Mouse (Mus musculus): Measurements from ENCODE around the gene Slc12a5. TPM values are rescaled to one million over a fixed set of nuclear protein-coding genes. Genes with fewer than 3 reads are reported as not detected.

Slc12a5 gene
- total RNA-seq, 1 experiment from 2014 or later, result 8.7 TPM

DNA sequence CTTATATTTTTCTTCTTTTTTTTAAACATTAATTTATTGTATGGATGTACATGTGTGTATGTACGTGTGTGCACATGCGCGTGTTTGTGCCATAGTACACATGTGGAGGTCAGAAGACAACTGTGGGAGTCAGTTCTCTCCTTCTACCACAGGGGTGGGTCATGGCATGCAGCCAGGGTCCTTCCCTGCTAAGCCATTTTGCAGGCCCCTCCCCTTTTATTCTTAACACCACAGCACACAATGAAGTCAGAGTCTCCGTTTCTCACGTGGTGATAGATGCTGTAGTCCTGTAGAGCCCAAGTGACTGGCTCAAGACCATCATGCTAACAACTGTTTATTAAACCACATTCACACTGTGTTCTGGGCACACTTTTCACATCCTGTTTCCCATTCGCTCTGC, 25.4 kb downstream of the Slc12a5 start:
- DNase-seq, result no peak

DNA sequence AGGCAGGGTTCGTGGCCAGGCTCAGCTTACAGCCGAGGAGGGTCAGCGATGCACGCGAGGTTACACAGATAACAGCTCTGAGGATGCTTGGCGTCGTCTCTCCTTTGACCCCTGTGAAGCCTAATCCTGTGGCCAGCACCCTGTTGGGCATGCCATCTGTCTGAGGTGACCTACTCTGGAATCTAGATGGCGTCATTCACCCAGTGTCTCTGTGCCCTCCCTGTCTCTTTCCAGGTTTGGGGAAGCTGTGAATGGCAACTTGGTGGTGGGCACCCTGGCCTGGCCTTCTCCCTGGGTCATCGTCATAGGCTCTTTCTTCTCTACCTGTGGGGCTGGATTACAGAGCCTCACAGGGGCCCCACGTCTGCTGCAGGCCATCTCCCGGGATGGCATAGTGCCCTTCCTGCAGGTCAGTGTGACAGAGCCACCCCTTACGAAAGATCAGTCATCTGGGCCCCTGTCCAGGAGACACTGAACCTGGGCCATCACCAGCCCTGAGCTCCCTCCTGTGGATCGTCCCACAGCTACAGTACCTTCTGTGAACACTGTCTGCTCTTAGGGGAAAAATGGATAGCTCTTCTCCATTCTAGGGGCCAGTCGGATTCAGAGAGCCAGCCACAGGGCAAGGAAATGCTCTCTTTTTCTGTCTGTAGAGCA, 25.9 kb downstream of the Slc12a5 start:
- no peak for DNase-seq

DNA sequence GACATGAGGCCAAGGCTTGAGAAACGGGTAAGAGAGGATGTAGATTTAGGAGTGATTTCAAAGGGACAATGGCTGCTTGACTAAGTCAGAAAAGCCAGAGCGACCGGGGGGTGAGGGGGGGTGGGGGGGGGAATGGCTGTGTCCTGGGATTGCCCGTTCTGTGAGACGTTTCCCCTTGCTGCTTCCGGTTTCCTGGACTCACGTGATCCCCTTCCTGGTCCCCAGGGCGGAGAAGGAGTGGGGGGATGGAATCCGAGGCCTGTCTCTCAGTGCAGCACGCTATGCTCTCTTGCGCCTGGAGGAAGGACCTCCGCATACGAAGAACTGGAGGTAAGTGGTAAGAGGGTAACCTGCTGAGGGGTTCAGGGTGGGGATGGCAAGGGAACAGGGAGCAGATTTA, 28.2 kb downstream of the Slc12a5 start:
- peak; percentile 34 for DNase-seq

DNA sequence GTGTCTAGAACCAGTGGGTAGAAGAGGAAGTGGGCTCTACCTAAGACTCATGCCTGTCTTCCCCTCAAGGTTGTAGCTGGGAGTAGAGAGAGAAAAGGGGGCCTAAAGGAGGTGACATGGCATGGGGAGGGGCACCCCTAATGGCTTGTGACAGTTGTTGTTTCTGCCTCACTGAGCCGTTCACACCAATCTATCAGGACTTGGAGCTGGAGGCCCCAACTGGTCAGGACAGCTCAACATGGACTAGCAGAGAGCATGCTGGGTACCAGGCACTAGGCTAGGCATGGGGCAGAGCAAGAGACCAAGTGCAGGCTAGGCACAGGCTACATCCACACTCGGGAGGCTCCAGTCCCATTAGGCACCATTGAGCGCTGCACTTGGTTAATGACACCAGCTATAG, 30.5 kb downstream of the Slc12a5 start:
- no peak for DNase-seq

DNA sequence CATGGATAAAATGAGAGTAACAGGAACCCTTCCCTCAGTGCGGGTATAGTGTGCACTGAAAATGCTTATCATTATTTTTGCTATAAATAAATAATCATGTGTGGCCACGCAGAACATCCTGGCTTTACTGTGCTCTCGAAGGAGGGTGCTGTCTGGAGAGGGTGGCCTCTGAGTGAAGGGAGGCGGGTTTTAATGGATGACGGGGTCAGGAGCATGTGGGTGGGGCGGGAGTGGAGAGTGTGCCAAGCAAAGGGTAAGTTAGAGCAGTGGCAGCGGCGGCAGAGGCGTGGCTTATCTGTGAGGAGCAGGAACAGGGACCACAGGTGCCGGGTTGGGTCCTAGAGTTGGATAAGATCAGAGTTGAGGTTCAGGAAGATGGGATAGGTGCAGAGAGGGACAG, 31.2 kb downstream of the Slc12a5 start:
- DNase-seq, result peak; percentile 31

DNA sequence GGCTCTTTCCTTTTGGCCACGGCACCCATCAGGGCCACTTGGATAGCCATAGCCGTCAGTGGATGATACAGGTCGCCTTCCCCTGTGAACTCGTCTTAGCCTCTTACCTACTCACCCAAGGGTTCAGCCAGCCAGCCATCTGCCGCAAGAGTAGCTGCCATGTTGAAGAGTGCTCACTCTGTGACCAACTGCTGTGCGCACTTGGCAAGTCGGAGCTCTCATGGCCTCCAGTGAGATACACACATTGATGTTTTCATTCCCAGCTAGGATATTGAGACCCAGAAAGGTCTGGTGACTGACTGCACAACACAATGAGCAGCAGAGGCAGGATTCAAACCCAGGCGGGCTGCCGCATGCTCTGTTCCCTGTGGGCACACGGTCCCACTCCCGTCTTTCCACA, 33.6 kb downstream of the Slc12a5 start:
- DNase-seq, result no peak

DNA sequence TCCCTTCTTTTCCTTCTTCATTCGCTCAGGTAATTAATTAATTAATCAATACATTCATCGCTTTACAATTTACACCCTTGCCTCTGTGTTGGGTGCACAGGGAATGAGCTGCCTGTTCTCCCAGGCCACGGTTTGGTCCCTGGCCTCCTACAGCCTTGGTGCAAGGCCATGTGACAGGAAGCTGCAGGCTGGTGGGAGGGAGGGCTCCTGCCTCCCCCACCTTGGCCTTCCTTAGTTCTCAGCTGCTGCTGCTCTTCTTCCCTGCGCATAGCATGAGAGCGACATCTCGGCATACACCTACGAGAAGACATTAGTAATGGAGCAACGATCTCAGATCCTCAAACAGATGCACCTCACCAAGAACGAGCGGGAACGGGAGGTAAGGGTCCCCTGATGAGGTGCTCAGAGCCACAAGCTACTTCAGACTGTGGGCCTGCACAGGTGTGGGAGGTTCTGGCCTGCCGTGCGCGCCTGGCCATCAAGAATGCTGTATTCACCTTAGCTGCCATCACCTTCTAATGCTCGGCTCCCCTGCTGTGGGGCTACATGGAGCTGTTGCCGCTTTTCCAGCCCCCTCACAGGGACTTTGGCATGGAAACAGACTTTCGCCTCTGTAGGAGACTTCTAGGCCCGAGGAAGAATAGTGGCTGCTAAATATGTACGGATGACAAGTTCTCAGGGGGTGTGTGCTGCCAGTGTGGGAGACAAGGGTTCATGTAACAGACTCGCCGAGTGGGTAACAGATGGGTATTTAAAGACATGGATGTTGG, 34.2 kb downstream of the Slc12a5 start:
- no peak for DNase-seq

DNA sequence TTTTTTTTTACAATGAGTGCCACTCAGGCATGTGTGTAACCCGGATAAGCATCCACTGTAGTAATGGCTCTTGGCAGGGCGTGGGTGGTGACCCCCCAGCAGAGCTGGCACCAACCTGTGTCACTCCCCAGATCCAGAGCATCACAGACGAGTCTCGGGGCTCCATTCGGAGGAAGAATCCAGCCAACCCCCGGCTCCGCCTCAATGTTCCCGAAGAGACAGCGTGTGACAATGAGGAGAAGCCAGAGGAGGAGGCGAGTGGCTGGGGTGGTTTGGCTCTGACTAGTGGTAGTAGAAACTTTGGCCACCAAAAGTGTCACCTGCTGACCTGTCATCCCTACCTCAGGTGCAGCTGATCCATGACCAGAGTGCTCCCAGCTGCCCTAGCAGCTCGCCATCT, 35.4 kb downstream of the Slc12a5 start:
- no peak for DNase-seq

DNA sequence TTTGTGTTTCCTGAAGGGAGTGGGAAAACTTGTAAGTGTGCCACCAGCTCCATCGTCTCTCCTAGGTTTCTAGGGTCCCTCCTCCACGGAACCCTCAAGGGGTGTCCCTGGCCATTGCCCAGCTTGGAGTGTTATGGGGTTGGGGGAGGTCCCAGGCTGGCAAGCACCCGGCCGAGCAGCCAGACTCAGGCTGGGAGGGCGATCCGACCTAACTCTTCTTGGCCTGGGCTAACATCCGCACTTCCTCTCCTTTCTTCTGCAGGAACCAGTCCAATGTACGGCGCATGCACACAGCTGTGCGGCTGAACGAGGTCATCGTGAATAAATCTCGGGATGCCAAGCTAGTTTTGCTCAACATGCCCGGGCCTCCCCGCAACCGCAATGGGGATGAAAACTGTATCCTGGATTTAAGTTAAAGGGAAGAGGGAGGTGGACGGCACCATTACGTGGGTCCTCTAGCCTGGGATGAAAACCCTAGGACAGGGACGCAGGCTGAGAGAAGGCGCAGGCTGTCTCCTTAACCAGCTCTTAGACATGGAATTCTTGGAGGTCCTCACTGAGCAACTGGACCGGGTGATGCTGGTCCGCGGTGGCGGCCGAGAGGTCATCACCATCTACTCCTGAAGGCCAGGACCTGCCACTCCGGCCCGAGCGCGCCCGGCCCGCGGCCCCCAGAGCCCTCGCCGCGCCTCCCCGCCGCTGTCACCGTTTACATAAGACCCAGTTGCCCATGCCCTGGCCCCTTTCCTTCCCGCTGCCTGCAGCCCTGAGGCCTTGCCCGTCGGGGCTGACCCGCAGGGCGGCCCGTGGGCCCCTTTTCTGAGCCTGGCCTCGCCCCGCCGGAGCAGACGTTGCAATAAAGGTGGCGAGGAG, 36.5 kb downstream of the Slc12a5 start:
- DNase-seq, result peak; percentile 38

DNA sequence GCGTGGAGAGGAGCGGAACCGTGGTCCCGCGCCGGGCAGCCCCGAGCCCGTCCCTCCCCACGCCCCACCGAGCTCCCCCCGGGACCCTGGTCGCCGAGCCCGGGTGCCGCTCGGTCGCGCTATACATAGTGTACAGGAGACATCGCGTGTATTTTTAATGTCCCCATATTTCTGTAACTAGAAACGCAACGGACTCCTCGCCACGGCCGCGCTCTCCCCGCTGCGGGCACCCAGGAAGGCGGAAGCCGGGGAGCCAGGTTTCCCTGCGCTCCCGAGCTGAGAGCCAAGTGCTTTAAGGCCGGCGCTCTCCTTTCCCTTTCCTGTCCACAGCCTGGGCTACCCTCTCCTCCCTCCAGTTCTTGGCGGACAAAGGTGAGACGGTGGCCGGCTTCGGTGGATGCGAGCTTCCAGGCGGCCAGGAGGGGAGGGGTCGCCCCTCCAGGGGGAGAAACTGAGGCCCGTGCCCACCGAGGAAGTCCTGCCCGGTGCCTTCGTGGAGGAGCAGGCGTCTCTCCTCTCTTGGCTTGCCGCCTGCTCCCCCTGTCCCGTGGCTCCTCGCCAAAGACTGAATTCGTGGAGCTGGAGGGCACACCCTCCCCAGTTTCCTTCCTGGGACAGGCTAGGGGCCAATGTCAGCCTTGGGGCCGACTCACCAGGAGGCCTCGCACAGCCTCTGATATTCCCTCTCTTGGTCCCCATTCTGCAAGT, 37.3 kb downstream of the Slc12a5 start:
- peak; percentile 74 for DNase-seq

DNA sequence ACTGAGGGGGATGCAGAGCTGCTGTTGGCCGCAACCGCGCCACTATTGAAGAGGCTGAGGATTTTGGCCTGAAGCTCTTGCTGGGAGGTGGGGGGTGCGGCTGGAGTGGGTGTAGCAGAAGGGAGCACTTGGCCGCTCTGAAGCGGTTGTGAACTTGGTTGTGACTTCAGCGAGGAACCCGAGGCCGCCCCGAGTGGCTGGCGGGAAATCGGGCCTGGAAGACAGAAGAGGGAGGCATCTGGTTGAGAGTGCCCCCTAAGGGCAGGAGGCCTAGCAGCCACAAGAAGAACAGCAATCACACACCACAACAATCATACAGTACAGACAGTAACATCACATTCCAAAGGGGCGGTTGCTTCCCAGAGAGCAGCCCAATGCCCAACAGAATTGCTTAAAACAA, 41.4 kb downstream of the Slc12a5 start:
- no peak for DNase-seq

DNA sequence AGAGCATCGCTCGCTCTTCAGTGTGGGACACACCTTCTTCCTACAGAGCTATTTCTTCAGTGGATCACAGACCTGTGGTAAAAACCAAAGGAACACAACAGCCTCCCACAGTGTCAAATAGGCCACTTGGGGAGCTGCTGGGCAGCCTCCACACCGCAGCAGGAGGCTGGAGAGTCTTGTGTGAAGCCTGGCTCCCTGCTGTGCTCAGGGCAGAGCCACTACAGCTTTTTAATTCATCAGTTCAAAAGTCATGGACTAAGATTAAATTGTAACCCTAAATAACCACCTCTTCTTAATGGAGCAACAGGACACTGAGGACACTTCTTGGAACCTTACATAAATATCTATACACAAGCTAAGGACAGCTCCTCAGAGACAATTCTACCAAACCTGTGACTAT, 42.5 kb downstream of the Slc12a5 start:
- no peak for DNase-seq

DNA sequence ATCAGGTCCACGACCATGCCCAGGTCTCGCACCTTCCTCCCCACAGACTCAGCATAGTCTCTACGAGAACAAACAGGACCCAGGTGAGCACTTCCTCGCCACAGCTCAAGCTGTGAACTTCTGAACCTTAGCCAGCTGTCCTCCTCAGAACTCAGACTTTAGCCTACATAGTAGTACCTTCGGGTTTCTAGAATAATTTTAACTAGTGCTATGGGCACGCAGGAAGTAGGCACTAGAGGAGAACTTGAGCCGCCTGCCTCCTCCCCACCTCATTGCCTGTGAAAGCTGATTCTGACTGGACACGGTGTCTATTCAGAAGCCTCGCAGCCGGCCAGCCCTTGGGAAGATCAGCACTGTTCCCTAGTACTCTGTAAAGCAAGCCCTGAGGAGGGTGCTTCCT, 43.6 kb downstream of the Slc12a5 start:
- no peak for DNase-seq

DNA sequence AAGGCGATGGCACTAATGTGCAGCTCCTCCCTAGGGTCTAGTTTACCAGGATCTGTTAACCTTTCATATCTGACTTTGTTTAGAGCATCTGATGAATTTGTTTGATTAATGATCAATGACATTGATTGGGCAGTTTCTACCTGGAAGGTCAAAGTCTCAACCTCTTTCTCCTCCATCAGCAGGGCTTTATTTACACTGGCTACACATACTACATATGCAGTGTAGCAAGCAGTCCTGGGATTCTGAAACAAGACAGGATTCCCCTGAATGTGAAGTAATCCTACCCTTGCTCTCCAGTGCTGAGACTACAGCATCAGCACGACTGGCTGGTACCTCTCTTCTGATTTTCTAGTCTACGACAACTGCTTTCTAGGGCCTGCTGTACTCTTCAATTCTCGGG, 46.2 kb downstream of the Slc12a5 start:
- DNase-seq, result no peak

DNA sequence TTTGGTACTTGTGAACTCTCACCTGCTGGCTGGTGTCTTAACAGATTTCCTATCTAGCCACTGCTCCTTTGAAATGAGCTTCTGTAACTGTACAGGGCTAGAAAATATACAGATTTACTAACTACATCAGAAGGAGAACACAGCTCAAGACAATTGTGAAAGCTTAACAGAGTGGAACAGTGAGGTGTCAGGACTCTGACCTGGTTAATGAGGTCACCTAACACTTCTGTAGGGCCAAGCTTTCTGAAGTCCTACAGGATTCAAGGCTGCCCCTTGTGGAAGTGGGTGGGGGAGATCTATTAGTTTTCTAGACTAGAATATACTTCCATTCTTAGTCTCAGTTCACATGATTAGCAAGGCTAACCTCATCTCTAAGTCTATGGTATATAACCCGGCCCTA, 47.4 kb downstream of the Slc12a5 start:
- no peak for DNase-seq

DNA sequence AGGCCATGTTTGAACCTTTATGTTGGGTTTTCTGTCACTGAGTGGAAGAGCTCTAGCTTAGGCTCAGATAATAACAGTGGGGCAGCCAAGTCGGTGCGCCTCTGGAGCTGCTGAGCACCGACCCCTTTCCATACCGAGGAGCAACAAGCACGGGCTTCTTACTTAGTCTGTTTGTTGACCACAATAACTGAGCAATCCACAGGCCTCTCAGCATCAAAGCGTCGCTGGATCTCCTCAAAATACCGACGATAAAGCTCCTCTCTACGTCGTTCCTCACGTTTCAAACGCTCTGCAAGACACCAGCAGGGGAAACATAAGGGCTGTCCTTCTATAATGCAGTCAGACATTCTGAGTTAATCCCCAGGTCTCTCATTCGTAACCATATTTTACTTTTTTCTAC, 48.6 kb downstream of the Slc12a5 start:
- no peak for DNase-seq

DNA sequence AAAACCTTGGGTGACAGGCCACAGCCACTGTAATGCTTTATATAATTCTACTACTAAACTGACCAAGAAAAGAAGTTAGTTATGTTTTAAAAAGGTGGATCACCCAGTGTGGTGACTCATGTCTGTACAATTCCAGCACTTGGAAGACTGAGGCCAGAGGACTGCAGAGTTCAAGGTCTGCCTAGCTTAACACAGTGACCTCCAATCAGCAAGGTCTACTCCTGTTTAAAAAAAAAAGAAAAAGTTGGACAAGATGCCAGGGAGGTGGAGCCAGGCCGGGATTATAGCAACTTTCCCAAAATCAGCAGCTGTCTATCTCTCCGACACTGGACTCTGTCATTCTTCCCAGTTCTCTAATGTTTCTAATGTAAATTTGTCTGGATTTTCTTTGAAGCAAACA, 49.0 kb downstream of the Slc12a5 start:
- DNase-seq, result peak; percentile 63

DNA sequence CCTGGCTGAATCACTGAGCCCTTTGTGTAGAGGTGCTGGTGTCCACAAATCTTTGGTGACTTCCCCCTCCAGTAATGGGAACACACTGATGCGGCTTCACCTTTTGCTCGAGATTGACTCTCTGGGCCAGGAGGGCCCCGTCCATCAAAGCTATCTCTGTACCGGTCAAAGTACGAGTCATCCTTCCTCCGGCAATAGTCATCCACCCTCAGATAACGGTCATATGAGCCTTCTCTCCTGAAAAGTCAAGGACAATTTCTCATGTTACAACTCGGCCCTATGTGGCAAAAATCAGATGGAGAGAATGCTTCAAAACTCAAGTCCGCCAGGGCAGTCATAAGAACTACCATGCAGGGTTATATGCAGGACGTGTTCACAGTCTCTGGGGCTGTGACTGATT, 49.7 kb downstream of the Slc12a5 start:
- peak; percentile 65 for DNase-seq

DNA sequence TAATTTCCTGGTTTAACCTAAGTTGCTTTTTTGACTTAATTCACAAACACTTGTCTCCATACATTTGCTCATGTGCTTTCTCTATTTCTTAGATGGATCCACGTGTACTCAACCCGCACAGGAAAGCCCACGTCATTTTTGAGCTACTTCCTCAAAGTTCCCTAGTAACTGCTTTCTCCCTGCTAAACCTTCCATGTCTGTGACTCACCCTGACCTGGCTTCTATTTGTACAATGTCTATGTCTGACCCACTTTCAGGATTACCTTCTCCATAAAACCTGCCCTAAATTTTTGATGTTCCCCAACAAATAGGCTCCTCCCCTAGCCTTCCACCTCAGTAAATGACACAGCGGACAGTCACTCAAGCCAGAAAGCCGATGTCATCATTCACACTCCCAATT, 54.3 kb downstream of the Slc12a5 start:
- no peak for DNase-seq

DNA sequence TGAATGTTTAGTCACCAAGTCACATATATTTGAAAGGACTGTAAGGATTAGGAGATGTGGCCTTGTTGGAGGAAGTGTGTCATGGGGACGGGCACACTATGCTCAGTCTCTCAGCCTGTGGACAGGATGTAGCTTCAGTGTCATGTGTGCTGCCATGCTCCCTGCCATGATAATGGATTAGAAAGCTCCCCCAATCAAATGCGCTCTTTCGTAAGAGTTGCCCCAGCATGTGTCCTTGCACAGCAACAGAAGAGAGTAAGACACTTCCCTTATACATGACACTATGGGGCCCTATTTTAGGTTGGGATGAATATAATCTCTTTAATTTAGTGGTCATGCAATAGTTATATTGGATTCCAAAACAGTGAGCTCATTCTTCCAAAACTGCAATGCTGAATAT, 59.9 kb downstream of the Slc12a5 start:
- DNase-seq, result no peak

DNA sequence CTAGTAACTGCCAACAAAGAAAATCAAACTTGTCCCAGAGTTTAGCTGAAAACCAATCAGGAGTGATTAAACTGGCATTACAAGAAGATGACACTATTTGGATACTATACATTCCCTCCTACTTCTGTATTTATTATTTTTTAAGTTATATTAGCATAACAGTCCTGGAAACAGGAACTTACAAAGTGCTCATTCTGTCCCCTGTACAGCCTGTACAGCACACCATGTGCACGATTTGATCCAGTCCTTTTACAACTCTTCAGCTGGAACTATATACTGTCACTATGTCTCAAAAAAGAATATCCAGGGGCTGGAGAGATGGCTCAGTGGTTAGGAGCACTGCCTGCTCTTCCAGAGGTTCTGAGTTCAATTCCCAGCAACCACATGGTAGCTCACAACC, 66.6 kb downstream of the Slc12a5 start:
- DNase-seq, result no peak

DNA sequence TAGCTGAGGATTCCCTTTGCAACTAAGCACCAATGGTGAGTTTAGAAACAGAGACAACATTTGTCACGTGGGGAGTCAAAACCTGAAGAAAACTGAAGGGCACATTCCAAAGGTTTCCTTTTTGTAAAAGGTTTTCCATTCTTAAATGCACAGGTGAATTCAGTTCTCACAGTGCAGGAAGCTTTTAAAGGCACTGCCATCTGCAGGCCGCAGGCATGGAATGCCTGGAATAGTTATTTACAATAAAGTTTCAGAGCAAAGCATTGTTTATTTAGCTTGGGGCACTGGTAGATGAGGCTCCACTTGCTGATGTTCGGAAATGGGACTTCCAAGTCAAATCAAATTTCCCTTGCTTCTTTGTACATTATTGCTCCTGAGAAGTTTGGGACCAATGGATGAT, 71.9 kb downstream of the Slc12a5 start:
- DNase-seq, result no peak

DNA sequence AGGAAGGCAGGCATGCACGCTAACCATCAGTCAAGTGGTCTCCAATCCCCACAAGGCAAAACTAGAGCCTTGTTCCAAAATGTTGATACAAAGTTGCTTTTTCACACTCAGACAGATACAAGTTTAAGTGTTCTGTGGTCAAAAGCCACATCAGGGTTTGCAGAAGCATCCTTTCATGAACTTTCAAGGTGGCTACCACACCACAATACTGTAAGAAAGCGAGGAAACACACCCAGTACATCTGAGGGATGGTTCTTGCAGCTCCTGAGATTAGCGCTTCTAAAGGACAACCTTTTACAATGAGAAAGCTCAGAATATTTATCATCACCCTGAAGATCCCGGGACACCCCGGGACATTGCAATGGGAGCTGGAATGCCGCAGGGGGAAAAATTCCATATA, 72.7 kb downstream of the Slc12a5 start:
- DNase-seq, result no peak
